Mouse (Mus musculus) lung, embryonic 14.5 days (tissue): ENCODE results near the gene Slc44a2. TPM values are rescaled to one million over a fixed set of nuclear protein-coding genes. Genes with fewer than 3 reads are reported as not detected.

Experiments used
- ATAC-seq: fragments of 200-750 bp; cut with Nextera tagmentation; 2 replicates; pipeline ENCODE4 v1.8.0; 2017; ENCODE audit warnings: mild to moderate bottlenecking, moderate TSS enrichment, moderate library complexity; ENCODE audit not compliant: insufficient read depth
- DNase-seq: peaks from one replicate; pipeline ENCODE4 v3.0.0-alpha.2; 2015
- H3K27ac ChIP-seq: fragments of 300-500 bp; sonication (generic); 2 replicates; pipeline ENCODE4 v1.5.1; 2014; ENCODE audit warnings: low read depth, mild to moderate bottlenecking, moderate library complexity
- H3K27me3 ChIP-seq: fragments of 300-500 bp; sonication (generic); 2 replicates; pipeline ENCODE4 v1.6.1; 2014; ENCODE audit warnings: low read length, control low read depth; ENCODE audit not compliant: insufficient read depth
- H3K36me3 ChIP-seq: fragments of 300-500 bp; sonication (generic); 2 replicates; pipeline ENCODE4 v1.6.1; 2014; ENCODE audit warnings: control low read depth; ENCODE audit not compliant: insufficient read depth
- H3K4me1 ChIP-seq: fragments of 300-500 bp; sonication (generic); 2 replicates; pipeline ENCODE4 v1.6.1; 2014; ENCODE audit warnings: antibody characterized with exemption, control low read depth; ENCODE audit not compliant: insufficient read depth
- H3K4me2 ChIP-seq: fragments of 300-500 bp; sonication (generic); 2 replicates; pipeline ENCODE4 v1.6.1; 2014; ENCODE audit warnings: mild to moderate bottlenecking
- H3K4me3 ChIP-seq: fragments of 300-500 bp; sonication (generic); 2 replicates; pipeline ENCODE4 v1.5.1; 2014; ENCODE audit warnings: low read depth, low read length
- H3K9ac ChIP-seq: fragments of 300-500 bp; sonication (generic); 2 replicates; pipeline ENCODE4 v1.6.1; 2014
- H3K9me3 ChIP-seq: fragments of 300-500 bp; sonication (generic); 2 replicates; pipeline ENCODE4 v1.6.1; 2016; ENCODE audit warnings: low read depth, low read length, control low read depth
- CTCF ChIP-seq: IDR thresholded peaks from 2 replicates; pipeline ENCODE4 v1.5.1; 2016; ENCODE audit warnings: antibody characterized with exemption, low read depth
- WGBS: fragments of 180-500 bp; shearing (Covaris S2); extraction: QIAGEN DNeasy Blood & Tissue Kit; methylation state at CpG from one replicate; pipeline ENCODE4 v1.1.7; 2014; 5-methylcytosine and 5-hydroxymethylcytosine counted together
- polyA plus RNA-seq: library from polyadenylated mRNA; unstranded; fragments of >200 nt; fragmentation: Nextera tagmentation; extraction: Ambion mirVana; gene quantifications from 2 replicates; pipeline ENCODE4 v1.2.1, GENCODE M21; 2014

Gene Slc44a2
- polyA plus RNA-seq, 1 experiment from 2014 or later = 122 TPM

- Histone ChIP-seq H3K4me3 (no peak overlapping the region), H3K9me3 (no peaks in the 10 kb centered on the region), H3K27ac (peak overlapping the region; percentile 86), H3K36me3 (no peaks in the 10 kb centered on the region), H3K4me2 (no peak overlapping the region), H3K4me1 (peaks cover 9% of the 10 kb centered on the region), H3K27me3 (no peaks in the 10 kb centered on the region), H3K9ac (no peak overlapping the region)
- ATAC-seq (peak; percentile 77), DNase-seq (peak; percentile 63)
- TF ChIP-seq CTCF = no peak
- WGBS = 35% methylated on average over 9 of the region's 9 CpGs
Observed at GRCm38 (mm10) chr9:21332161-21333061, 11.9 kb downstream of the Slc44a2 start.

DNA sequence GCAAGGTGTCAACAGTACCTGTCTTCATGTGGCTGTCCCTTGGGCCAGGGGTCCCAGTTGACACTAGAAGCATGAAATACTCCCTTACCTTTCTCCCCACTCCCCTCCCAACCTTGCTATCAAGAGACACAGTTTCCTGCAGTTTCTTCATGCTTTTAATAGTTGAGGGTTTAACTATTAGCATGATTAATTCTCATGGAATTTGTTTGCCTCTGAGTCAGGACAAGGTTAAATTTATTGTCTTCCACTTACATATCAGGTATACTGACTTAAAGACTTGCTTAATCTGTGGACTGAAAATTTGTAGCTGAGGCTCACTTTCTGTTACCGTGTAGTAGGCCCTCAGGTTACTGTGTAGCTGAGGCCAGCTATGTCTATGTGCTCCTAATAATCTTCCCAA is 13.0 kb downstream of the Slc44a2 start:
- Histone ChIP-seq H3K27me3 (no peaks in the 10 kb centered on the region), H3K4me3 (no peak overlapping the region), H3K4me1 (peaks cover 9% of the 10 kb centered on the region), H3K36me3 (no peaks in the 10 kb centered on the region), H3K4me2 (no peak overlapping the region), H3K27ac (peak overlapping the region; percentile 86), H3K9ac (no peak overlapping the region), H3K9me3 (no peaks in the 10 kb centered on the region)
- no peak for DNase-seq
- TF ChIP-seq CTCF = no peak
- no peak for ATAC-seq
- 82% methylated on average over 1 of the region's 1 CpGs for WGBS

- Histone ChIP-seq H3K4me1 (peaks cover 8% of the 10 kb centered on the region), H3K27me3 (no peaks in the 10 kb centered on the region), H3K9me3 (no peaks in the 10 kb centered on the region), H3K9ac (no peak overlapping the region), H3K4me2 (no peak overlapping the region), H3K4me3 (no peak overlapping the region), H3K36me3 (no peaks in the 10 kb centered on the region), H3K27ac (no peak overlapping the region)
- TF ChIP-seq CTCF = no peak
- DNase-seq (no peak), ATAC-seq (no peak)
Observed at GRCm38 (mm10) chr9:21334747-21335146, 14.2 kb downstream of the Slc44a2 start.

- H3K4me3 ChIP-seq = no peak overlapping the region
- no peak for DNase-seq
- H3K9me3 ChIP-seq = no peaks in the 10 kb centered on the region
- WGBS = 62% methylated on average over 4 of the region's 4 CpGs
- 0 out of 2 replicates have a peak, but pooled peaks cover 6% of the 10 kb centered on the region for H3K36me3 ChIP-seq
- no peak for ATAC-seq
- no peak overlapping the region for H3K4me2 ChIP-seq
- no peak overlapping the region for H3K9ac ChIP-seq
- H3K27me3 ChIP-seq = no peaks in the 10 kb centered on the region
- no peak for TF ChIP-seq CTCF
- peaks cover 6% of the 10 kb centered on the region; the same call in 1 of the 2 replicates for H3K4me1 ChIP-seq
- no peak overlapping the region for H3K27ac ChIP-seq
Observed at GRCm38 (mm10) chr9:21335391-21335790, 14.9 kb downstream of the Slc44a2 start.

DNA sequence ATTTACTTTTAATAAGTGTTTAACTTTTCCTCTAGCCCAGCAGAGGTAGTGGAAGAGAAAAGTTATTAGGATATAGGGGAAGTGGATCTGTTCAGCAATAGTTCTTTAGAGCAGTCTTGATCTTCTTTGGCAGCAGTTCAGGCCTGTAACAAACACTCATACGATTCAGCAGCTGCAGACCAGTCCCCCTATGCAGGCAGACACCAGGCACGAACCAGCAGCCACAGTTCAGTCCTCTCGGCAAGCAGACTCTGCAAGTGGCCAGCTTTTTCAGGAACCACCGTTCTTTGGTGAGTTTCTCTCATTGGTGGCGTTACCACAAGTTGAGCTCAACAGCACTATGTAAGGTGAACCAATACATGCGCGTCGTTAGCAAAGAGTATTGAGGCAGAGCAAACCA is 16.0 kb downstream of the Slc44a2 start:
- H3K9me3 ChIP-seq = no peaks in the 10 kb centered on the region
- H3K27me3 ChIP-seq = no peaks in the 10 kb centered on the region
- TF ChIP-seq CTCF = no peak
- DNase-seq (no peak), ATAC-seq (no peak)
- peaks cover 6% of the 10 kb centered on the region; the same call in 1 of the 2 replicates for H3K4me1 ChIP-seq
- peaks cover 16% of the 10 kb centered on the region for H3K36me3 ChIP-seq
- no peak overlapping the region for H3K27ac ChIP-seq
- H3K9ac ChIP-seq = no peak overlapping the region
- no peak overlapping the region for H3K4me3 ChIP-seq
- WGBS = 71% methylated on average over 8 of the region's 8 CpGs
- H3K4me2 ChIP-seq = no peak overlapping the region

GRCm38 (mm10) chr9:21337652-21338051 is 17.2 kb downstream of the Slc44a2 start:
- WGBS = 18% methylated on average over 20 of the region's 20 CpGs
- no peak for TF ChIP-seq CTCF
- peak overlapping the region; percentile 56 for H3K9ac ChIP-seq
- peak overlapping the region; percentile 44 for H3K4me3 ChIP-seq
- H3K36me3 ChIP-seq = peaks cover 27% of the 10 kb centered on the region
- peak overlapping the region; percentile 56 for H3K4me2 ChIP-seq
- DNase-seq (peak; percentile 71), ATAC-seq (peak; percentile 91)
- peak overlapping the region; percentile 77 for H3K27ac ChIP-seq
- no peaks in the 10 kb centered on the region for H3K9me3 ChIP-seq
- peaks cover 6% of the 10 kb centered on the region; the same call in 1 of the 2 replicates for H3K4me1 ChIP-seq
- H3K27me3 ChIP-seq = no peaks in the 10 kb centered on the region

DNA sequence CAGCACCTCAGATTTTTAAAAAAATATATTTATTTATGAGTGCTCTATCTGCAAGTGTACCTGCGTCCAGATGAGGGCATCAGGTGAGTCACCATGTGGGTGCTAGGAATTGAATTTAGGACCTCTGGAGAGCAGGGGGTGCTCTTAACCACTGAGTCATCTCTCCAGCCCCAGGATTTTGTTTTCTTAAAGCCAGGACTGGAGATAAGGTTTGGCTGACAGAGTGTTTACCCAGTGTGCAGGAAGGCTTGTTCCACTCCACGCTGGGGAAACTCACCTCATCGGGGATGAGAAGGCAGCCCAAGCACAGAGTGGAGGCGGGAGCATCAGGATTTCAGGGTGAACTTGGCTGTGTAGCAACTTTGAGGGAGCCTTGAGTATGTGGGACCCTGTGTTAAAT is 19.9 kb downstream of the Slc44a2 start:
- Histone ChIP-seq H3K4me3 (no peak overlapping the region), H3K4me1 (no peaks in the 10 kb centered on the region), H3K27me3 (no peaks in the 10 kb centered on the region), H3K4me2 (no peak overlapping the region), H3K9me3 (no peaks in the 10 kb centered on the region), H3K27ac (0 out of 2 replicates have a peak overlapping the region, but pooled peaks have one; percentile 24), H3K36me3 (peaks cover 55% of the 10 kb centered on the region), H3K9ac (no peak overlapping the region)
- WGBS = 37% methylated on average over 4 of the region's 4 CpGs
- ATAC-seq = no peak
- DNase-seq = no peak
- no peak for TF ChIP-seq CTCF
